Mouse (Mus musculus) ovary, adult 18-20 months (tissue): ENCODE results near the gene Garnl3.

Experiments
- DNase-seq: peaks from one replicate; pipeline ENCODE4 v3.0.0; 2022; ENCODE audit warnings: low spot score, mixed read lengths

The Garnl3 gene

GRCm38 (mm10) chr2:33131500-33132092 lies at the start of gene Garnl3:
TSS of gene Garnl3 (minus strand) at chr2:33131654.
- DNase-seq: peak; percentile 55

- DNase-seq: peak; percentile 38
Observed at GRCm38 (mm10) chr2:33179930-33180630, 48.6 kb upstream of the Garnl3 start.

GRCm38 (mm10) chr2:33179171-33179929 lies 47.9 kb upstream of the Garnl3 start:
- no peak for DNase-seq

- no peak for DNase-seq
Observed at GRCm38 (mm10) chr2:33178243-33178932, 46.9 kb upstream of the Garnl3 start.

DNA sequence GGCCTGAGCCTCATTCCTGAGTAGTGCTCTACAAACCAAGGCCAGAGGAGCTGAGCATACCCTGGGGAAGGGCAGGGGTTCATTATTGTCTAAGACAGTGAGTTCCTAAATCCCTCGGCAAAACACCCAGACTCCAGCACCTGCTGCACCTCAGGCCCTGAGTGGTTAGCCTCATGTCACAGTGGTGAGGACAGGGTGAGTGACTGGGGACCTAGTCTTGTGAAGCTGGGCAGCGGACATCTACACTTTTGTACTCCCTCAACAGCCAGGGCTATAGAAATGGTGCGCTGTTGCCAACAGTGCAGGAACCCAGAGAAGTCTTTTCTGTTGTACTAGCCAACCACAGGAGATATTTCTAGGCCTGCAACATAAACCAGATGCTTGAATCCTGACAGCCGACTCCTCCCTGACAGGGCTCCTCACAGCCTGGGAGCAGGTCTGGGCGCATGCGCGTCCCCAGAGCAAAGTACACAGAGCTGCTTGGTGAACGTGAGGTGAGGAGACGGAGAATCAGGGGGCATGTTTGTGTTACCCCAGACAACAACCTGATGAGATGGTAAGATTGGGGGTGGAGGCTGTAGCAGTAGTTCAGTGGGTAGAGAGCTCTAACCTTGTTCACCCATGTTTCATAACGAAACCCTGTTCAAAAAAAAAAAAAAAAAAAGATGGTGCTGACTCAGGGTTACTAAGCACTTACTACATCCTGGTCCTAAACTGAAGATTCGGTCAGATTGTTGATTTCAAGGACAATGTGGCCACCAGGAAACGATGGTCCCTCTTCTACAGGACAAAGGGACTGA lies 46.2 kb upstream of the Garnl3 start:
- no peak for DNase-seq

DNA sequence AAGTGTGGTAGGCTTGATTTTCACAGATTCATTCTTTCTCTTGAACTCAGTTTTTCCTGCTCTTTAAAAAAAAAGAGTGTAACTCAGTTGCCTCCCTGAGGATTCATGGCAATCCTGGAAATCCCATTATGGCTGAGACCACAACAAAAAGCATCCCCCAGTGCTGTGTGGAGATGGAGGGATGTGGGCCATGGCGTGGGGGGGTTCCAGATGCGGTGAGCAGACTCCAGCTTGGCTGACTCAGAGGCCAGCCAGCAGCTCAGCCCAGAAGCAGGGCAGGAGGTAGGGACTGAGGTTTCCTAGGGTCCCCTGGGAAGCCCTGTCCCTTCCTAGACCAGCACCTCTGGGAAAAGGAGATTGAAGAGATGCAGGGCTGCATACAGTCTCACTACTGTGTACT lies 45.5 kb upstream of the Garnl3 start:
- no peak for DNase-seq

DNA sequence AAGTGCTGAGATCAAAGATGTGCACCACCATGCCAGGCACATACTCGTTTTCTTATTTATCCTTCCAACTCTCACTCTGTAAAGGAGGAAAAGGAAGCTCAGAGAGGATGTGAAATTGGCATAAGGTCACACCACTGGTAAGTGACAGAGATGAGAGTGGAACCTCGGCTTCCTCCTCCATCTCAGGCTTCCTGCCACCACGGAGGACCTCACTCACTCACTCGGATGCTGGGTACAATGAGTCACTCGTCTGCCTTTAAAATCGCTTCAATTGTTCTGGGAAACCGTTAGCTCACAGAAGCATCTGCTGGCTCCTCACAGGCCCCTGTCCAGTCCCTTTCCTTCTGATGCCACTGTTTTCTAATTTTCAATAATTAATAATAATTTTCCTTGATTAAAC lies 45.1 kb upstream of the Garnl3 start:
- DNase-seq: no peak

DNA sequence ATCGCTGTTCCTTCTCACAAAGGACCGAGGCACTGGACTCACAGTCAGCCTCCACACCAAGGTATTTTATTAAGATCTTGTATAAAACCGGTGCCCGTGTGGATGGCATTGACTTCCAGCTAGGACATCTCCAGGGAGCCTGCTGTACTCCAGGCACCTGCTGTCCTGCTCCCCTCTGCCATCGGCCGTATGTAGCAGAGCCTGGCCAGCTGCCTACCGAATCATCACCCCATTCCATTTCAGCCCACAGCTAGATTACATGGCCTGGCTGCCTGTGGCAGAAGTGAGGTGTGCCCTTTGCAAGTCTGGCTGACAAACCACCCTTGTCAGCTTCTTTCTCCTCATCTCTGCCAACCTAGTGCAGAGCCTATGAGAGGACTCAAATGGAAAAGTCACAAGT lies 42.2 kb upstream of the Garnl3 start:
- no peak for DNase-seq

- no peak for DNase-seq
Observed at GRCm38 (mm10) chr2:33173126-33173525, 41.7 kb upstream of the Garnl3 start.

DNA sequence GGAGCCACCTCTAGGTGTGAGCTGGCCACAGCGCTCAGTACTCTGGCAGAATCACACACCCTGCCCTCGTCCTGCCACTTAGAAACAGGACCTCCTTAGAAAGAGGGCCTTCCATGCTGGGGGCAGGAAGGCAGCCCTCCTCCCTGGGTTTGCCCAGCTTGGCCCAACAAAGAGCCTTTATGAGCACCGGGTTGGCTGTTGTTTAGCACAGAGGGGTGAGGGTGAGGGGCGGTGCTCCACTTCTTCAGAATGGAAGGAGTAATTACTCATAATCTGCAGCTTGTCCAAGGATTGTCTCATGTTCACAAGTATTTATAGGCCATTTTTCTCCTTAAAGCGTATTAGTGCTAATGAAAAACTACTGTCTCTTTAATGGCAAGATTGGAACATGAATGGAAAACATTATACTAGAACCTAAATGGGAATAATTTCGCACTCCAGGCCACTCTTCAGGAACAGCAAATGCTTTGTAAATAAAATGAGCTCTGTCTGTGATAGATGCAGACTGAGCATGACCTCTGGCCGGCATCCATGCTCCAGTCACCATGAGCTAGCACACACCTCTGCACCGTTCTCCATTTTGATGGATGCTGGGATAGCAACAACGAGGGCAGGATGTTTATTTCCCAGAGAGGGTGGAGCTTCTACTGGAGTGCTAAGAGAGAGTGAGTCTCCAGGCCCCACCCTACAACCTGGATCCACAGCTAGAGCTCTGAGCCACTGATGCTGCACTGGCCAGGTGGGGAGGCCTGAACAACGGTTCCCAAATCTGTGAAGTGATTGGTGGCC lies 39.5 kb upstream of the Garnl3 start:
- DNase-seq: no peak

DNA sequence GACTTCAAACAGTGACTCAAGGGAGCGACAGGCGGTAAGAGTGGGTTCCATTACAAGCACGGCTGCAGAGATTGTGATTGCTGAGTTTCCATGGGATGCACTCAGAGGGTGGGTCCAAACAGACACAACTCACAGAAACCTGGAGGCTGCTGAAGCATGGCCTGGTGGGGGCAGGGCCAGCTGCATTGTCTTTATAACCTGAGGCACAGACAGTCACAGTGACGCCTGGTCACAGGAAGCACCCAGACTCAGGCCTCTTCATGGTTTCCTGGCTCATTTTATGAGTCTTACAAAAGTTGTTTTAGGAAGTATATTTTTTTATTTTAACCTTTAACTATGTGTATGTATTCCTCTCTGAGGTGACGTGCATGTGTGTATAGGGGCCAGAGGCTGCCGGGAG lies 38.0 kb upstream of the Garnl3 start:
- DNase-seq: no peak

- DNase-seq: no peak
Observed at GRCm38 (mm10) chr2:33167060-33167459, 35.6 kb upstream of the Garnl3 start.

GRCm38 (mm10) chr2:33165710-33166374 lies 34.4 kb upstream of the Garnl3 start:
- DNase-seq: peak; percentile 47

- no peak for DNase-seq
Observed at GRCm38 (mm10) chr2:33165229-33165628, 33.8 kb upstream of the Garnl3 start.

DNA sequence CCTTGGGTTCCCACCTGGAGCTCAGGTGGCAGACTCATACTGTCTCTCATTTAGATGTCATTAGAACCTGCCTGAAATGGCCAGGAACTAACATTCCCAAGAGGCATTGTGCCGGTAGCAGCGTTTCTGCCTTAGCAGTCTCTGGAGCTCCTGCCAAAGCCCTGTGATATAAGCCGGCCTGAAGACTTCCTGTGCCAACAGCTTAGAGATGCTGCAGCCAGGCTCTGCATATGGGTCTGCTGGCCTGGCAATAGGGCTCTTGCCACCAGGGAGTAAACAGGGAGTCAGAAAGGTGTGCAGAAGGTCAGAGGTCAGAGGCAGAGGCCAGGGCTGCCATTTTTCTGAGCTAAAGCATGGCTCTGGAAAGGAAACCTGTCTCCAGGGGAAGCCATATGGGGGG lies 33.2 kb upstream of the Garnl3 start:
- DNase-seq: no peak

DNA sequence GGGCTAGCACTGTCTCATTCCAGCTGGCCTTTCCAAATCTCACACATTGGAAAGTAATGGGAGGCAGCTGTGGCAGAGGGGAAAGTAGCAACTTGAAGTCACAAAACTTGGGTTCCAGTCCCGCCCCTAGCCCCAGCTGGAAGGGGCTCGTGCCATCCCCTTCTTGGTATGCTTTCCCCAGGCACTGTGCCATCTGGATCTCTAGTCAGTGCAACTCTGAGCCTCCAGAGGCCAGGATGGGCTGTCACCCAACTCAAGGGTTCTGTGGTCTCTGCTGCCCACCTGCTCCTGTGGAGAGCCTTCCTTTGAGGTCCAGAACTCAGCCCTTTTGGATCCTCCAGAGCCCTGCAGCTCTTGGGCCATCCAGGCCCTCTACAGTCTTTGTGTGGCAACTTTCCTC lies 30.7 kb upstream of the Garnl3 start:
- no peak for DNase-seq

DNA sequence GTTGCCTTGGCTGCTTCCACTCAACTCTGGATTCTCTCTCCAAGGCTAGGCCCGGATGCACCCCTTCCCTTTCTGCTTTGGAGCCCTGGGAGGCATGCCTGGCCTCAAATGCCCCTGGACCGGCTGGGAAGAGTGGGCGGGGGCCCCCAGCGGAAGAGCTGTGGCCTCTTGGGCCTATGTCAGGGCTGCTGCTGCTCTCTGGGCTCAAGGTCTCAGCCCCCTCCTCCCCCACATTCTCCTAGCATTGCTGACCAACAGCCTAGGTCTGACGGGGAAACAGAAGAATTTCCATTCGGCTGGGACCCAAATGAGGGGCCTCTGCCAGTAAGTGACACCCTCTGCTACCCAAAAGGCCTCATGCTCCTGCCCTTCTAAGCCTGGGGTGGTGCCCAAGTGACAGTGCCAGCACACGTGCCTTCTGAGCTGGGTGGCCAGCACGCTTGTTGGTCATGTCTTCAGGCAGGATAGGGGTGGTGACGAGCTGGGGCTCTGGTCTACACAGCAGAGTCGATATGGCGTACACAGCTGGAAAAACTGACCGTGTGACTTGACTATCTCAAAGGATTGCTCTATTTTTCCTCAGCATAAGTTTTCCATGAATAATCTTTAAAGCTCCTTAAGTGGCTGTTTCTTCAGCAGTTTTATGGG lies 29.0 kb upstream of the Garnl3 start:
- peak; percentile 39 for DNase-seq

DNA sequence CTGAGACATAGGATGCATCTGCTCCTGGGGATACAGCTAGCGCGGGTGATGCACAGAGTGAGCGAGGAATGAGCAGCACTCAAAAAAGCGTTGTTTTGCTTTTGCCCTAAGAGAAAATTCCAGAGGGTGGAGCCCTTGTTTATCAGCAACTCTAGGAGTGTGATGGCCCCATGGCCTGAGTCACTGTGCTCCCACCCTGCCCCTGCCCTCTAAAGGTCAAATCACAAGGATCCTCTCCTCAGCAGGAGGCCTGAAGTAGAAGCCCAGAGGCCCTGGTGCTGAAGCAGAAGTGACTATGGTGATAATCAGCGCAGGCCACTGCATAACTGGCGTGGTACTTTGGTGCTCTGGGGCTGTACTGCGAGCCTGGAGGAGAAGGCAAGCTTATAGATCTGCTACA lies 28.1 kb upstream of the Garnl3 start:
- DNase-seq: no peak

GRCm38 (mm10) chr2:33158895-33159294 lies 27.4 kb upstream of the Garnl3 start:
- no peak for DNase-seq

- DNase-seq: no peak
Observed at GRCm38 (mm10) chr2:33156283-33156781, 24.9 kb upstream of the Garnl3 start.
